ENCODE assay signal across 17 mouse cellular contexts in genomic region chr13:12328392-12328791, GRCm38 (mm10). TPM values are rescaled to one million over a fixed set of nuclear protein-coding genes. Genes with fewer than 3 reads are reported as not detected.
"Had no signal": no experiment of that assay in that cellular context is flagged by ENCODE, and none has a peak within 500 bp of the region (broad histone marks: within the 10 kb centered on the region; RNA-seq: fewer than 3 reads in every experiment).

No protein-coding gene starts in this region.

- H3K36me3 ChIP-seq: lung, embryonic 15.5 days; midbrain, embryonic 13.5 days; midbrain, embryonic 15.5 days; neural tube, embryonic 12.5 days; stomach, embryonic 15.5 days had no signal

- H3K4me2 ChIP-seq: lung, embryonic 15.5 days; midbrain, embryonic 11.5 days; midbrain, embryonic 13.5 days; midbrain, embryonic 15.5 days; neural tube, embryonic 12.5 days; stomach, embryonic 15.5 days had no signal

- H3K9ac ChIP-seq: lung, embryonic 15.5 days; midbrain, embryonic 13.5 days; midbrain, embryonic 15.5 days; neural tube, embryonic 12.5 days; stomach, embryonic 15.5 days had no signal

- DNase-seq: lung, adult 2 months; lung, postnatal 14 days; lung, postnatal 36 days; right cerebral cortex, postnatal 14 days; thymus, adult 2 months; thymus, postnatal 36 days had no signal

- H3K9me3 ChIP-seq: lung, embryonic 15.5 days; megakaryocyte, embryonic 14.5 days; midbrain, embryonic 13.5 days; midbrain, embryonic 15.5 days; neural tube, embryonic 12.5 days; stomach, embryonic 15.5 days had no signal

- H3K27ac ChIP-seq: lung, embryonic 15.5 days; macrophage; midbrain, embryonic 13.5 days; midbrain, embryonic 15.5 days; neural tube, embryonic 12.5 days; stomach, embryonic 15.5 days; stomach, postnatal 0 days had no signal

- ATAC-seq: lung, postnatal 0 days; midbrain, embryonic 13.5 days; midbrain, embryonic 15.5 days had no signal

- H3K4me1 ChIP-seq: lung, embryonic 15.5 days; midbrain, embryonic 13.5 days; midbrain, embryonic 15.5 days; neural tube, embryonic 12.5 days; stomach, embryonic 15.5 days had no signal

- H3K4me3 ChIP-seq: lung, embryonic 15.5 days; megakaryocyte, embryonic 14.5 days; midbrain, embryonic 13.5 days; midbrain, embryonic 15.5 days; neural tube, embryonic 12.5 days; stomach, embryonic 15.5 days had no signal

- H3K27me3 ChIP-seq: lung, embryonic 15.5 days; midbrain, embryonic 13.5 days; midbrain, embryonic 15.5 days; neural tube, embryonic 12.5 days; stomach, embryonic 15.5 days had no signal

RNA-seq across cellular contexts. Expression of gene Actn2, which starts 12.2 kb away (rescaled TPM):
- total RNA-seq: monocyte, adult 5-6 weeks had no signal
- polyA plus RNA-seq: macrophage had no signal
